Mouse (Mus musculus): ENCODE measurements around the gene Tcf21.

Tcf21 gene

GRCm38 (mm10) chr10:22819871-22820590 lies at the start of gene Tcf21:
Tcf21 (minus strand) TSS chr10:22820174.
- in situ Hi-C loops (cut with MboI; ENCODE audit: unreplicated experiment in 2 of 2), result no loop called here

- in situ Hi-C loops (cut with MboI; ENCODE audit: unreplicated experiment in 2 of 2), result no loop called here
Observed at GRCm38 (mm10) chr10:22868386-22868918, 48.5 kb upstream of the Tcf21 start.

GRCm38 (mm10) chr10:22867210-22867609 lies 47.2 kb upstream of the Tcf21 start:
- in situ Hi-C loops (cut with MboI; ENCODE audit: unreplicated experiment in 2 of 2), result no loop called here

- in situ Hi-C loops (cut with MboI; ENCODE audit: unreplicated experiment in 2 of 2), result no loop called here
Observed at GRCm38 (mm10) chr10:22858111-22858510, 38.1 kb upstream of the Tcf21 start.

- in situ Hi-C loops (cut with MboI; ENCODE audit: unreplicated experiment in 2 of 2), result no loop called here
Observed at GRCm38 (mm10) chr10:22854330-22854729, 34.4 kb upstream of the Tcf21 start.

- in situ Hi-C loops (cut with MboI; ENCODE audit: unreplicated experiment in 2 of 2), result no loop called here
Observed at GRCm38 (mm10) chr10:22845351-22845750, 25.4 kb upstream of the Tcf21 start.

GRCm38 (mm10) chr10:22844731-22845130 lies 24.8 kb upstream of the Tcf21 start:
- in situ Hi-C loops (cut with MboI; ENCODE audit: unreplicated experiment in 2 of 2), result no loop called here

GRCm38 (mm10) chr10:22843440-22844361 lies 23.7 kb upstream of the Tcf21 start:
- in situ Hi-C loops (cut with MboI; ENCODE audit: unreplicated experiment in 2 of 2), result no loop called here

GRCm38 (mm10) chr10:22842781-22843439 lies 22.9 kb upstream of the Tcf21 start:
- in situ Hi-C loops (cut with MboI; ENCODE audit: unreplicated experiment in 2 of 2), result no loop called here

- in situ Hi-C loops (cut with MboI; ENCODE audit: unreplicated experiment in 2 of 2), result no loop called here
Observed at GRCm38 (mm10) chr10:22842113-22842512, 22.1 kb upstream of the Tcf21 start.

- in situ Hi-C loops (cut with MboI; ENCODE audit: unreplicated experiment in 2 of 2), result no loop called here
Observed at GRCm38 (mm10) chr10:22826244-22826643, 6.3 kb upstream of the Tcf21 start.

- in situ Hi-C loops (cut with MboI; ENCODE audit: unreplicated experiment in 2 of 2), result no loop called here
Observed at GRCm38 (mm10) chr10:22822896-22823295, 2.9 kb upstream of the Tcf21 start.

GRCm38 (mm10) chr10:22822486-22822885 lies 2.5 kb upstream of the Tcf21 start:
- in situ Hi-C loops (cut with MboI; ENCODE audit: unreplicated experiment in 2 of 2), result no loop called here

- in situ Hi-C loops (cut with MboI; ENCODE audit: unreplicated experiment in 2 of 2), result no loop called here
Observed at GRCm38 (mm10) chr10:22821709-22822108, 1.7 kb upstream of the Tcf21 start.

- in situ Hi-C loops (cut with MboI; ENCODE audit: unreplicated experiment in 2 of 2), result no loop called here
Observed at GRCm38 (mm10) chr10:22821267-22821666, 1.3 kb upstream of the Tcf21 start.

- in situ Hi-C loops (cut with MboI; ENCODE audit: unreplicated experiment in 2 of 2), result no loop called here
Observed at GRCm38 (mm10) chr10:22820841-22821240, 867 bp upstream of the Tcf21 start.

GRCm38 (mm10) chr10:22819239-22819870 lies 619 bp downstream of the Tcf21 start:
- in situ Hi-C loops (cut with MboI; ENCODE audit: unreplicated experiment in 2 of 2), result no loop called here

- in situ Hi-C loops (cut with MboI; ENCODE audit: unreplicated experiment in 2 of 2), result no loop called here
Observed at GRCm38 (mm10) chr10:22818600-22819238, 1.3 kb downstream of the Tcf21 start.

GRCm38 (mm10) chr10:22817976-22818375 lies 2.0 kb downstream of the Tcf21 start:
- in situ Hi-C loops (cut with MboI; ENCODE audit: unreplicated experiment in 2 of 2), result no loop called here

GRCm38 (mm10) chr10:22817561-22817960 lies 2.4 kb downstream of the Tcf21 start:
- in situ Hi-C loops (cut with MboI; ENCODE audit: unreplicated experiment in 2 of 2), result no loop called here

Data from v-Abl transformed pro-B cells (cell line).